Mouse (Mus musculus) 3134 (cell line): Measurements from ENCODE around the gene 3110001I22Rik.

Source experiments
- DNase-seq: peaks from one replicate; pipeline ENCODE4 v3.0.0-alpha.2; 2011; ENCODE audit warnings: low spot score; ENCODE audit not compliant: insufficient read length; ENCODE audit errors: extremely low read depth

Gene 3110001I22Rik

DNA sequence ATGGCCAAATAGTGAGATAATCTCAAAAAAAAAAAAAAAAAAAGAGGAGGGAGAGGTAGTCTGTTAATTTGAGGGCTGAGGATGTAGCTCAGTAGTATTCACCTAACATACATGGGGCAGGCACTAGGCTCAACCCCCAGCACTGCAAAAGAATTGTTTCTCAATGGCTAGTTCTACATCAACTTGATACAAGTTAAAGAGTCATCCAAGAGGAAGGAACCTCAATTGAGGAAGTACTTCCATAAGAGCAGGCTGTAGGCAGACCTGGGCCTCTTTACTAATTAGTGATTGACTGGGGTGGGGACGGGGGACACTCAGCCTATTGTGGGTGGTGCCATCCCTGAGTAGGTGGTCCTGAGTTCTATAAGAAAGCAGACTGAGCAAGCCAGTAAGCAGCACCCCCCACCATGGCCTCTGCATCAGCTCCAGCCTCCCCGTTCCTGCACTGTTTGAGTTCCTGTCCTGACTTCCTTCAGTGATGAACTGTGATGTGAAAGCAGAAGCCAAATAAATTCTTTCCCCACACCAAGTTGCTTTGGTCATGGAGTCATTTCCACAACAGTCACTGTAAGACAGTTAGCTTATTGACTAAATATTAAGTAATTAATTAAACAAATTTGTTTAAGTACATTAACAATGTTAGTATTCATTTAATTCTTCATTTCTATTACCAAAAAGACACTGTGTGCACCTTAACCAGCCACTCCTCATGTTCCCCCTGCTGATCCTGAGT, 45.3 kb downstream of the 3110001I22Rik start:
- DNase-seq = no peak

DNA sequence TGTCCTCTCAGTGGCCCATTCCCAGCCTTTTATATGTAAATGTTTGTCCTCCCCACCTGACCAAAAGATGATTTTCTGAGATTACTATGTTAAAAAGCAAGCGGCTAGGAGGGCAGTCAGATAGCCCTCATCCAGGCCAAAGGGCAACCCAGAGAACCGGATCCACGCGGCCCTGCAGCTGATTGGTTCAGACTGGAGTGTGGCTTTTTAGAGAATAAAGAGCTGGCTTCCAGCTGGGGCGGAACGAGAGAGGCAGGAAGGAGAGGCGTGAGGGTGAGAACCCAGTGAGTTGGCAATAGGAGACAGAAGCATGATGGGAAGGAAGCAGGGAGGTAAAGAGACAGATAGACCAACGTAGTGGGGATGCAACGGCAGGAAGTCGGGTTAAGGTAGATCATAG, 51.2 kb downstream of the 3110001I22Rik start:
- DNase-seq = no peak

DNA sequence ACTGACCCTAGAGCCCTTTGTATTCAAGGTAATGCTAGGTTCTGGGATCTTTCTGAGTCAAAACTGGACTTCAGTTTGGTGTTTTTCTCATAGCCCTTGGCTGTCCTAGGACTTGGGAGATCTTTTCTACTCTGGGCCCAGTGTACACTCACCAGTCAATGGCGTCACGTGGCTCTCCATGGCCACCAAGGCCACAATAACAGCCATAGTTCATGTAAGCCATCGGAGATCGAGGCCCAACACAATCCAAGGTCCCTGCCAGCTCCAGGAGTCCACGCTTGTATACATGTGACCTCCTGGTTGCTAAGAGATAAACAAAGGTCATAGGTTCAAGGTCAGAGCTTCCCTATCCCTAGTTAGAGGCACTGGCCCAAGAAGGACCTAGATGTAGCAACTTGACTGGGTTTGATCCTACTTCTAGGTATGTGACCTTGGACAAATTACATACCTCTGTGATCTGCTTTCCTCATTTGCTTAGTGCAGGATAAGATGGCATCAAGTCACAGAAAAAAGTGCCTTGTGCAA, 56.1 kb downstream of the 3110001I22Rik start:
- no peak for DNase-seq
